Mouse (Mus musculus) liver, embryonic 14.5 days (tissue): ENCODE data around the gene Mms22l. TPM values are rescaled to one million over a fixed set of nuclear protein-coding genes. Genes with fewer than 3 reads are reported as not detected.
"Not testable (repeated sequence)": the region's sequence is repeated elsewhere in the genome, so short reads cannot be mapped to it uniquely, and the experiment has no call there.

Experiments
- ATAC-seq: fragments of 200-750 bp; cut with Nextera tagmentation; 2 replicates; pipeline ENCODE4 v1.8.0; 2017; ENCODE audit warnings: moderate number of reproducible peaks, mild to moderate bottlenecking, moderate library complexity; ENCODE audit not compliant: insufficient read depth
- DNase-seq, 3 experiments: peaks; one replicate each; pipeline ENCODE4 v3.0.0-alpha.2; 2012 to 2013; ENCODE audit warnings: low read depth in 3 of 3, low spot score in 3 of 3
- H3K27ac ChIP-seq: fragments of 300-500 bp; sonication (generic); 2 replicates; pipeline ENCODE4 v1.5.1; 2014; ENCODE audit warnings: moderate library complexity, mild to moderate bottlenecking, control low read depth, inconsistent platforms
- H3K27me3 ChIP-seq: fragments of 300-500 bp; sonication (generic); 2 replicates; pipeline ENCODE4 v1.6.1; 2014; ENCODE audit warnings: mild to moderate bottlenecking, low read length, moderate library complexity; ENCODE audit not compliant: control insufficient read depth, insufficient read depth
- H3K36me3 ChIP-seq: fragments of 300-500 bp; sonication (generic); replicated peaks from 2 replicates; pipeline ENCODE4 v1.6.1; 2014; ENCODE audit warnings: low read depth; ENCODE audit not compliant: control insufficient read depth, insufficient read depth
- H3K4me1 ChIP-seq, 2 experiments: fragments of 200-500 bp in 1 of 2; fragments of 300-500 bp in 1 of 2; sonication (generic) in 1 of 2; replicated peaks; 2 replicates each; pipeline ENCODE4 v1.6.1; 2012 to 2014; ENCODE audit warnings: antibody characterized with exemption in 1 of 2, inconsistent platforms in 1 of 2, low read length in 1 of 2; ENCODE audit not compliant: control insufficient read depth in 2 of 2, insufficient read depth in 2 of 2
- H3K4me2 ChIP-seq: fragments of 300-500 bp; sonication (generic); 2 replicates; pipeline ENCODE4 v1.6.1; 2014; ENCODE audit warnings: low read depth, mild to moderate bottlenecking, control low read depth, moderate library complexity
- H3K4me3 ChIP-seq, 2 experiments: fragments of 200-500 bp in 1 of 2; fragments of 300-500 bp in 1 of 2; sonication (generic) in 1 of 2; 2 replicates each; pipeline ENCODE4 v1.5.1; 2012 to 2014; ENCODE audit warnings: low read depth in 2 of 2, low read length in 2 of 2, mild to moderate bottlenecking in 2 of 2, control low read depth in 1 of 2, inconsistent platforms in 1 of 2, moderate library complexity in 1 of 2; ENCODE audit not compliant: insufficient read depth in 1 of 2
- H3K9ac ChIP-seq: fragments of 300-500 bp; sonication (generic); replicated peaks from 2 replicates; pipeline ENCODE4 v1.6.1; 2014; ENCODE audit warnings: mild to moderate bottlenecking, control low read depth, moderate library complexity
- H3K9me3 ChIP-seq: fragments of 300-500 bp; sonication (generic); 2 replicates; pipeline ENCODE4 v1.6.1; 2016; ENCODE audit warnings: low read length, mixed read lengths; ENCODE audit not compliant: control insufficient read depth
- CTCF ChIP-seq: IDR thresholded peaks from 2 replicates; pipeline ENCODE4 v1.5.1; 2016; ENCODE audit warnings: antibody characterized with exemption, low read depth, control low read depth
- EP300 ChIP-seq: IDR thresholded peaks from 2 replicates; pipeline ENCODE4 v1.6.1; 2016; ENCODE audit warnings: antibody characterized with exemption, low read depth
- WGBS: fragments of 180-500 bp; shearing (Covaris S2); extraction: QIAGEN DNeasy Blood & Tissue Kit; methylation state at CpG from one replicate; pipeline ENCODE4 v1.1.7; 2014; ENCODE audit not compliant: insufficient replicate concordance; 5-methylcytosine and 5-hydroxymethylcytosine counted together
- polyA plus RNA-seq, 2 experiments: library from polyadenylated mRNA; depleted of rRNA in 1 of 2; stranded (reverse) in 1 of 2; unstranded in 1 of 2; fragments of >200 nt; fragmentation: Nextera tagmentation in 1 of 2; extraction: Ambion mirVana in 1 of 2; gene quantifications; 2 replicates each; pipeline versions ENCODE4 v1.2.1 to v1.2.3; 2012 to 2014

Mms22l gene
- polyA plus RNA-seq (2012; rRNA removed), result 15.1 and 17.0 TPM in 2 replicates
- polyA plus RNA-seq (2014; fragmentation: Nextera tagmentation; extraction: Ambion mirVana), result 20.1 and 23.1 TPM in 2 replicates

- Histone ChIP-seq H3K4me2 (peak within 1 kb of the TSS; percentile 80), H3K4me1 (peaks cover 6 to 8% of the 10 kb centered on the region in 2 experiments), H3K9me3 (no peaks in the 10 kb centered on the region), H3K27me3 (no peaks in the 10 kb centered on the region), H3K27ac (peak within 1 kb of the TSS; percentile 81), H3K36me3 (peaks cover 16% of the 10 kb centered on the region), H3K9ac (peak within 1 kb of the TSS; percentile 98), H3K4me3 (peak within 1 kb of the TSS; percentile 98)
- no peak for TF ChIP-seq CTCF
- TF ChIP-seq EP300, result peak; percentile 85
- ATAC-seq (peak; percentile 98), DNase-seq (peak; percentile 88)
- under 1% methylated on average over 75 of the region's 83 CpGs for WGBS
Measured at GRCm38 (mm10) chr4:24496116-24496952, at the start of gene Mms22l. TSS of gene Mms22l (plus strand) at chr4:24496451.

- H3K27me3 ChIP-seq, DNase-seq, H3K36me3 ChIP-seq, H3K4me1 ChIP-seq, H3K9ac ChIP-seq, H3K4me3 ChIP-seq, ATAC-seq, H3K4me2 ChIP-seq, H3K9me3 ChIP-seq, H3K27ac ChIP-seq: not testable (repeated sequence)
- 72% methylated on average over 4 of the region's 4 CpGs for WGBS
Measured at GRCm38 (mm10) chr4:24484046-24484445, 12.2 kb upstream of the Mms22l start.

GRCm38 (mm10) chr4:24496953-24497319, 685 bp downstream of the Mms22l start:
- Histone ChIP-seq H3K27me3 (no peaks in the 10 kb centered on the region), H3K27ac (peak overlapping the region; percentile 67), H3K9me3 (no peaks in the 10 kb centered on the region), H3K9ac (peak overlapping the region; percentile 98), H3K4me3 (peak overlapping the region; percentile 98), H3K4me2 (peak overlapping the region; percentile 80), H3K4me1 (peaks cover 6 to 8% of the 10 kb centered on the region in 2 experiments), H3K36me3 (peaks cover 16% of the 10 kb centered on the region)
- TF ChIP-seq CTCF (no peak), EP300 (no peak)
- DNase-seq (peak in 2 of 3 experiments; percentile 20 to 32), ATAC-seq (peak; percentile 17; the same call in 1 of the 2 replicates)
- WGBS, result 1% methylated on average over 7 of the region's 7 CpGs

GRCm38 (mm10) chr4:24509195-24509594, 12.9 kb downstream of the Mms22l start:
- peak; percentile 53; the same call in 1 of the 2 replicates for ATAC-seq
- no peak overlapping the region for H3K9ac ChIP-seq

GRCm38 (mm10) chr4:24536989-24537388, 40.7 kb downstream of the Mms22l start:
- DNase-seq (no peak), ATAC-seq (no peak)
- no peak for TF ChIP-seq CTCF
- TF ChIP-seq EP300, result no peak
- H3K27me3 ChIP-seq, result no peaks in the 10 kb centered on the region
- H3K36me3 ChIP-seq, result peaks cover 17% of the 10 kb centered on the region
- 73% methylated on average over 4 of the region's 4 CpGs for WGBS
- H3K4me2 ChIP-seq, result no peak overlapping the region
- no peaks in the 10 kb centered on the region for H3K9me3 ChIP-seq
- H3K27ac ChIP-seq, result no peak overlapping the region
- H3K9ac ChIP-seq, result no peak overlapping the region
- no peak overlapping the region for H3K4me3 ChIP-seq
- H3K4me1 ChIP-seq, result no peaks in the 10 kb centered on the region

More at GRCm38 (mm10) chr4:24509195-24509594, 12.9 kb downstream of the Mms22l start:
- Histone ChIP-seq H3K4me2 (no peak overlapping the region), H3K27me3 (no peaks in the 10 kb centered on the region), H3K36me3 (peaks cover 44% of the 10 kb centered on the region), H3K9me3 (no peaks in the 10 kb centered on the region), H3K27ac (no peak overlapping the region), H3K4me3 (no peak overlapping the region), H3K4me1 (no peaks in the 10 kb centered on the region)
- no peak for TF ChIP-seq CTCF
- no peak; the same call in 1 of the 2 replicates for TF ChIP-seq EP300
- DNase-seq, result peak in 1 of 3 experiments; percentile 12
- 61% methylated on average over 3 of the region's 3 CpGs for WGBS
